Mouse (Mus musculus) urinary bladder, postnatal 36 days (tissue): Measurements from ENCODE around the gene Hmcn1.

Source experiments
- DNase-seq, 2 experiments: peaks; one replicate each; pipeline ENCODE4 v3.0.0; 2022; ENCODE audit warnings: low spot score in 2 of 2, mixed read lengths in 1 of 2

Gene Hmcn1

GRCm38 (mm10) chr1:150680345-150680744 is 312.9 kb downstream of the Hmcn1 start:
- no peak for DNase-seq

- DNase-seq = no peak
Measured at GRCm38 (mm10) chr1:150645314-150645713, 347.9 kb downstream of the Hmcn1 start.

- no peak for DNase-seq
Measured at GRCm38 (mm10) chr1:150639522-150639921, 353.7 kb downstream of the Hmcn1 start.

- DNase-seq = no peak
Measured at GRCm38 (mm10) chr1:150632506-150632905, 360.7 kb downstream of the Hmcn1 start.

- DNase-seq = no peak
Measured at GRCm38 (mm10) chr1:150631856-150632171, 361.4 kb downstream of the Hmcn1 start.

- DNase-seq = no peak
Measured at GRCm38 (mm10) chr1:150631035-150631855, 362.0 kb downstream of the Hmcn1 start.

- no peak for DNase-seq
Measured at GRCm38 (mm10) chr1:150623226-150623625, 370.0 kb downstream of the Hmcn1 start.

- no peak for DNase-seq
Measured at GRCm38 (mm10) chr1:150610539-150610938, 382.7 kb downstream of the Hmcn1 start.

GRCm38 (mm10) chr1:150606173-150606572 is 387.1 kb downstream of the Hmcn1 start:
- DNase-seq = no peak

GRCm38 (mm10) chr1:150593614-150594013 is 399.6 kb downstream of the Hmcn1 start:
- no peak for DNase-seq

- peak; percentile 40 to 44 for DNase-seq
Measured at GRCm38 (mm10) chr1:150591253-150591652, 402.0 kb downstream of the Hmcn1 start.

- DNase-seq = no peak
Measured at GRCm38 (mm10) chr1:150587410-150587809, 405.8 kb downstream of the Hmcn1 start.

- DNase-seq = no peak
Measured at GRCm38 (mm10) chr1:150584477-150584876, 408.8 kb downstream of the Hmcn1 start.

- no peak for DNase-seq
Measured at GRCm38 (mm10) chr1:150583734-150584133, 409.5 kb downstream of the Hmcn1 start.

GRCm38 (mm10) chr1:150580561-150580960 is 412.7 kb downstream of the Hmcn1 start:
- no peak for DNase-seq

GRCm38 (mm10) chr1:150573407-150573806 is 419.8 kb downstream of the Hmcn1 start:
- DNase-seq = no peak

GRCm38 (mm10) chr1:150570562-150571156 is 422.6 kb downstream of the Hmcn1 start:
- no peak for DNase-seq

GRCm38 (mm10) chr1:150569820-150570543 is 423.3 kb downstream of the Hmcn1 start:
- DNase-seq = no peak

- no peak for DNase-seq
Measured at GRCm38 (mm10) chr1:150566287-150566686, 426.9 kb downstream of the Hmcn1 start.

- no peak for DNase-seq
Measured at GRCm38 (mm10) chr1:150556621-150557020, 436.6 kb downstream of the Hmcn1 start.

- no peak for DNase-seq
Measured at GRCm38 (mm10) chr1:150551390-150551789, 441.8 kb downstream of the Hmcn1 start.

- no peak for DNase-seq
Measured at GRCm38 (mm10) chr1:150546463-150546862, 446.8 kb downstream of the Hmcn1 start.

GRCm38 (mm10) chr1:150540267-150540666 is 453.0 kb downstream of the Hmcn1 start:
- DNase-seq = no peak
